Mouse (Mus musculus): ENCODE measurements around the gene Smim4. TPM values are rescaled to one million over a fixed set of nuclear protein-coding genes. Genes with fewer than 3 reads are reported as not detected.

Smim4 gene
- polyA plus RNA-seq, 2 experiments, result 28.2 to 62.7 TPM

DNA sequence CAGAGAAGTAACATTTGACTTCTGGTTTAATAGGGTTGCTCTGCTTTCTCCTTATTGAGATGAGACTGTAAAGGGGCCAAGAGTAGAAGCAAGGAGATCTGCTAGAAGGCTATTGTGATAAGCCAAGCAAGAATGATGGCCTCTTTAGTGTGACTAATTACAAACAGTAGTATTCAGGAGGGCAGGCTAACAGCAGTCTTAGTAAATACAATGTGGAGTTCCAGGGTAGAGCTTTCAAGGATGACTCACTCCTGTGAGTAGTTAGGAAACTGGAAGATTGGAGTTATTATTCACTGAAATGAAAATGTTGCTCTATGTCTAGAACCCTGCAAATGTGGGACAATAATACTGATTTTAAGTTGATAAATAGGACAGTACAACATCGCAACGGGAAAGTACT, 40.2 kb downstream of the Smim4 start:
- no peak overlapping the region for H3K9ac ChIP-seq (ENCODE audit: low read depth, low read length, severe bottlenecking)
- no peak for ATAC-seq (ENCODE audit: low FRiP score, low read depth)
- H3K4me2 ChIP-seq (replicated peaks; ENCODE audit: low read depth, low read length, severe bottlenecking), result no peak overlapping the region
- H3K4me1 ChIP-seq (ENCODE audit: control insufficient read depth, insufficient read depth, low read length), result no peaks in the 10 kb centered on the region
- 96% methylated on average over 2 of the region's 2 CpGs for WGBS
- no peak for TF ChIP-seq POLR2A (IDR thresholded peaks at IDR 0.05; ENCODE audit: borderline replicate concordance, extremely low read depth, insufficient read depth, insufficient read length)
- no peaks in the 10 kb centered on the region for H3K27me3 ChIP-seq (ENCODE audit: control insufficient read depth, insufficient read depth, low read length)
- no peak overlapping the region for H3K4me3 ChIP-seq (replicated peaks; ENCODE audit: low read length)
- no peaks in the 10 kb centered on the region for H3K9me3 ChIP-seq (ENCODE audit: control insufficient read depth, low read length)
- no peak for DNase-seq (ENCODE audit: low spot score)
- H3K27ac ChIP-seq (replicated peaks; ENCODE audit: low read depth, low read length), result no peak overlapping the region
- peaks cover 85% of the 10 kb centered on the region for H3K36me3 ChIP-seq (ENCODE audit: control insufficient read depth, insufficient read depth, low read length)

DNA sequence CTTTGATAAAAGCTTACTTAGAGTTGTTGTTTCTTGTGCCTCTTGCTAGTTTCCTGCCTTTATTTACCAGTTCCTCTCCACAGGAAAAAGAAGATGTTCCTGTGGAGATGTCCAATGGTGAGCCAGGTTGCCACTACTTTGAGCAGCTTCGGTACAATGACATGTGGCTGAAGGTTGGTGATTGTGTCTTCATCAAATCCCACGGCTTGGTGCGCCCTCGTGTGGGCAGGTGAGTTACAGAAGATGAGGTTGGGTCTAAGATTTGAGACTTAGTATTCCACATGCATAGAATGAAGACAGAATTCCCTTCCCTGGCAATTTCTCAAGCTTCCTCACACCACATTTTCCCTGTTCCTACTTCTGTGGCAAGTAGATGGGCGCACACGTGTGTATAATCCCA, 41.3 kb downstream of the Smim4 start:
- Histone ChIP-seq H3K9ac (ENCODE audit: low read depth, low read length, severe bottlenecking) (no peak overlapping the region), H3K4me2 (replicated peaks; ENCODE audit: low read depth, low read length, severe bottlenecking) (no peak overlapping the region), H3K9me3 (ENCODE audit: control insufficient read depth, low read length) (no peaks in the 10 kb centered on the region), H3K27ac (replicated peaks; ENCODE audit: low read depth, low read length) (no peak overlapping the region), H3K27me3 (ENCODE audit: control insufficient read depth, insufficient read depth, low read length) (no peaks in the 10 kb centered on the region), H3K4me1 (ENCODE audit: control insufficient read depth, insufficient read depth, low read length) (no peaks in the 10 kb centered on the region), H3K36me3 (ENCODE audit: control insufficient read depth, insufficient read depth, low read length) (peaks cover 85% of the 10 kb centered on the region), H3K4me3 (replicated peaks; ENCODE audit: low read length) (no peak overlapping the region)
- DNase-seq (ENCODE audit: low spot score), result no peak
- 83% methylated on average over 6 of the region's 6 CpGs for WGBS
- ATAC-seq (ENCODE audit: low FRiP score, low read depth), result no peak
- no peak for TF ChIP-seq POLR2A (IDR thresholded peaks at IDR 0.05; ENCODE audit: borderline replicate concordance, extremely low read depth, insufficient read depth, insufficient read length)

DNA sequence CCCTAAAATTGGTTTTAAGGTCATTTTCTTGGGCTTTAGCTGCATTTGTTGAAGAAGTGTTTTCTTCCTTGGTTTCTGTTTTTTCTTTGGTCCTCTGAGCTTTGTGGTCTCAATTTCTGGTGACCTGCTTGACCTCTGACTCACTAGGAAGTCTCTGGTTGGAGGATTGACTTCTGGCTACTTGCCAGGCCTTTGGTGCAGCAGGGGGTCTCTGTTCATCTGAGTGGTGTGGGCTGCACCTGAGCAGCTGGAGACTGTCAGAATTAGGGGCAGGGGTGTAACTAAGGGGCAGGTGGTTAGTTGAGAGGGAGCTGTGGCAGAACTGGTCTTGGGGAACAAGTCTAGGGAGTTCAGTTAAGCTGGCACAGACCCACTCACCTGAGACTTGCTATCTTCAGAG, 47.6 kb downstream of the Smim4 start:
- no peaks in the 10 kb centered on the region for H3K27me3 ChIP-seq (ENCODE audit: control insufficient read depth, insufficient read depth, low read length)
- H3K4me3 ChIP-seq (replicated peaks; ENCODE audit: low read length), result no peak overlapping the region
- H3K9ac ChIP-seq (ENCODE audit: low read depth, low read length, severe bottlenecking), result no peak overlapping the region
- no peaks in the 10 kb centered on the region for H3K4me1 ChIP-seq (ENCODE audit: control insufficient read depth, insufficient read depth, low read length)
- H3K27ac ChIP-seq (replicated peaks; ENCODE audit: low read depth, low read length), result no peak overlapping the region
- H3K4me2 ChIP-seq (replicated peaks; ENCODE audit: low read depth, low read length, severe bottlenecking), result no peak overlapping the region
- peaks cover 76% of the 10 kb centered on the region for H3K36me3 ChIP-seq (ENCODE audit: control insufficient read depth, insufficient read depth, low read length)
- H3K9me3 ChIP-seq (ENCODE audit: control insufficient read depth, low read length), result no peaks in the 10 kb centered on the region
- ATAC-seq (ENCODE audit: low FRiP score, low read depth) (no peak), DNase-seq (ENCODE audit: low spot score) (no peak)
- TF ChIP-seq POLR2A (IDR thresholded peaks at IDR 0.05; ENCODE audit: borderline replicate concordance, extremely low read depth, insufficient read depth, insufficient read length), result no peak

DNA sequence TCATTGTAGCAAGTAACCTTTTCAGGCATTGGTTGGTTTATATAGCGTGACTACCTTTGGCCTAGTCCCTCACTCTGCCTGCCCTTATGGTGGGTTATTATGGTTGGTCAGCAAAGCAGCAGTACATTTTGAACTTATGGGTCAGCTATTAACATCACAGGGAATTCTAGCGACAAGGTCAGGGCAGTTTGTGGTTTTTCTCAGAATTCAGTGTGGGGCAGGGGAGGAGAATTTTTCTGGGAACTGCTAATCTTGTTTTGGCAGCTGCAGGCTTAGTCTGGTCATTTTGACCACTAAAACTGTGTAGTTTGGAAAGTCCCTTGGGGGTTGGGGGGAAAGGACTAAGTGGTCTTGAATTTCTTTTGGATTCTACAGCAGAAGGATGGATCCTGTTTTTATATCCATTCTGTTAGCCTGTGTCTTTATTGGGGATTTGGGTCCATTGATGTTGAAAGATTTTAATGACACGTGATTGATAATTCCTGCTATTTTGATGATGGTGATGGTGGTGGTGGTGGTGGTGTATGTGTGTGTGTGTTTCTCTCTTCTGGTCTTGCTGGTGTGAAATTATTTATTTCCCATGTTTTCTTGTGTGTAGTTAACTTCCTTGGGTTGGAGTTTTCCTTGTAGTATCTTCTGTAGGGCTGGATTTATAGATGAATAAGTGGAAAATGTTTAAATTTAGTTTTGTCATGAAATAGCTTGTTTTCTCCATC, 49.3 kb downstream of the Smim4 start:
- H3K27ac ChIP-seq (replicated peaks; ENCODE audit: low read depth, low read length), result no peak overlapping the region
- H3K9me3 ChIP-seq (ENCODE audit: control insufficient read depth, low read length), result no peaks in the 10 kb centered on the region
- H3K27me3 ChIP-seq (ENCODE audit: control insufficient read depth, insufficient read depth, low read length), result no peaks in the 10 kb centered on the region
- no peak overlapping the region for H3K4me3 ChIP-seq (replicated peaks; ENCODE audit: low read length)
- TF ChIP-seq POLR2A (IDR thresholded peaks at IDR 0.05; ENCODE audit: borderline replicate concordance, extremely low read depth, insufficient read depth, insufficient read length), result no peak
- no peak overlapping the region for H3K9ac ChIP-seq (ENCODE audit: low read depth, low read length, severe bottlenecking)
- H3K36me3 ChIP-seq (ENCODE audit: control insufficient read depth, insufficient read depth, low read length), result peaks cover 78% of the 10 kb centered on the region
- ATAC-seq (ENCODE audit: low FRiP score, low read depth) (no peak), DNase-seq (ENCODE audit: low spot score) (peak; percentile 2)
- no peaks in the 10 kb centered on the region for H3K4me1 ChIP-seq (ENCODE audit: control insufficient read depth, insufficient read depth, low read length)
- H3K4me2 ChIP-seq (replicated peaks; ENCODE audit: low read depth, low read length, severe bottlenecking), result no peak overlapping the region
- WGBS, result 91% methylated on average over 3 of the region's 3 CpGs

DNA sequence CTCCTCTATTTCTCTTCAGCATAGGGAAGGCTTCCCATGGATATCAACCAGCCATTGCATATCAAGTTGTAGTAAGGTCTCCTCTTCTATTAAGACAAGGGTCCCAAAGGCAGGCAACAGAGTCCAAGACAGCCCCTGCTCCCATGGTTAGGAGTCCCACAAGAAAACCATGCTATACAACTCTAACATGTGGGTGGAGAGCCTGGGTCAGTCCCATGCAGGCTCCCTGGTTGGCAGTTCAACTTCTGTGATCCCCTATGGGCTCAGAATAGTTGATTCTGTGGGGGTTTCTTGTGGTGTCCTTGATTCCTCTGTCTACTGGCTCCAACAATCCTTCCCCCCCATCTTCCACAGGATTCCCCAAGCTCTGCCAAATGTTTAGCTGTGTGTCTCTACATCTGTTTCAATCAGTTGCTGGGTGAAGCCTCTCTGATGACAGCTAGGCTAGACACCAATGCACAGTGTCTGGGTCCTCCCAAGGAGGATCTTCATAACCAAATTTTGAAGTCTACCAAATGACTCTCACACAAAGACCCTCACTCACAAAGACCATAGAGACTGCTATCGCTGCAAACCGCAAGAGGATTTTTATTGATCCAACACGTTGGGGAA, 50.1 kb downstream of the Smim4 start:
- Histone ChIP-seq H3K27ac (replicated peaks; ENCODE audit: low read depth, low read length) (no peak overlapping the region), H3K4me2 (replicated peaks; ENCODE audit: low read depth, low read length, severe bottlenecking) (no peak overlapping the region), H3K9ac (ENCODE audit: low read depth, low read length, severe bottlenecking) (no peak overlapping the region), H3K9me3 (ENCODE audit: control insufficient read depth, low read length) (no peaks in the 10 kb centered on the region), H3K4me3 (replicated peaks; ENCODE audit: low read length) (no peak overlapping the region), H3K27me3 (ENCODE audit: control insufficient read depth, insufficient read depth, low read length) (no peaks in the 10 kb centered on the region), H3K4me1 (ENCODE audit: control insufficient read depth, insufficient read depth, low read length) (no peaks in the 10 kb centered on the region), H3K36me3 (ENCODE audit: control insufficient read depth, insufficient read depth, low read length) (peaks cover 85% of the 10 kb centered on the region)
- DNase-seq (ENCODE audit: low spot score) (no peak), ATAC-seq (ENCODE audit: low FRiP score, low read depth) (no peak)
- no peak for TF ChIP-seq POLR2A (IDR thresholded peaks at IDR 0.05; ENCODE audit: borderline replicate concordance, extremely low read depth, insufficient read depth, insufficient read length)
- 99% methylated on average over 3 of the region's 3 CpGs for WGBS
